Mouse (Mus musculus) neural tube, embryonic 12.5 days (tissue): ENCODE data around the gene Gcn1l1. TPM values are rescaled to one million over a fixed set of nuclear protein-coding genes. Genes with fewer than 3 reads are reported as not detected.

Experiments
- microRNA-seq: library from miRNA; unstranded; fragments of <30 nt; microRNA quantifications from one replicate; pipeline ENCODE4, GENCODE M21; 2017
- polyA plus RNA-seq: library from polyadenylated mRNA; unstranded; fragments of >200 nt; fragmentation: Nextera tagmentation; extraction: Ambion mirVana; gene quantifications from 2 replicates; pipeline ENCODE4 v1.2.1, GENCODE M21; 2016

The Gcn1l1 gene
- polyA plus RNA-seq, 1 experiment from 2014 or later = 47.1 TPM

Small RNAs within 50 kb of the gene (microRNA-seq; reads per million reads assigned to microRNA genes)
- gene Mir7029 (not detected), gene Mir7030 (not detected)

Other genes starting within 250 kb of the Gcn1l1 start
- gene Srsf9, start 238.1 kb upstream of the Gcn1l1 start, polyA plus RNA-seq = 314 and 343 TPM in 2 replicates
- gene Gatc, start 224.1 kb upstream of the Gcn1l1 start, polyA plus RNA-seq = 31.2 and 35.3 TPM in 2 replicates
- gene Triap1, start 224.0 kb upstream of the Gcn1l1 start, polyA plus RNA-seq = 52.2 and 54.8 TPM in 2 replicates
- 884 and 947 TPM in 2 replicates for gene Cox6a1, start 216.3 kb upstream of the Gcn1l1 start, polyA plus RNA-seq
- 122 and 129 TPM in 2 replicates for gene Msi1, start 135.7 kb upstream of the Gcn1l1 start, polyA plus RNA-seq
- gene Pla2g1b, start 99.0 kb upstream of the Gcn1l1 start, polyA plus RNA-seq = not detected in 2 replicates
- gene Sirt4, start 80.5 kb upstream of the Gcn1l1 start, polyA plus RNA-seq = 23.8 and 24.9 TPM in 2 replicates
- 29.4 and 33.5 TPM in 2 replicates for gene Pxn, start 58.6 kb upstream of the Gcn1l1 start, polyA plus RNA-seq
- gene Rplp0, start 5.8 kb upstream of the Gcn1l1 start, polyA plus RNA-seq = 843 and 890 TPM in 2 replicates
- 18.7 and 18.9 TPM in 2 replicates for gene Rab35, start 66.7 kb downstream of the Gcn1l1 start, polyA plus RNA-seq
- gene Bicdl1, start 166.4 kb downstream of the Gcn1l1 start, polyA plus RNA-seq = 21.1 and 21.5 TPM in 2 replicates